Mouse (Mus musculus): ENCODE measurements around the gene Me1.

Me1 gene

GRCm38 (mm10) chr9:86707431-86707830 is 11.7 kb upstream of the Me1 start:
- DNase-seq = no peak

- no peak for DNase-seq
Measured at GRCm38 (mm10) chr9:86701844-86702243, 6.1 kb upstream of the Me1 start.

GRCm38 (mm10) chr9:86701264-86701663 is 5.5 kb upstream of the Me1 start:
- no peak for DNase-seq

GRCm38 (mm10) chr9:86695199-86695817 is 445 bp downstream of the Me1 start:
- peak; percentile 11 for DNase-seq

- no peak for DNase-seq
Measured at GRCm38 (mm10) chr9:86694644-86695043, 1.1 kb downstream of the Me1 start.

- no peak for DNase-seq
Measured at GRCm38 (mm10) chr9:86693935-86694334, 1.8 kb downstream of the Me1 start.

- no peak for DNase-seq
Measured at GRCm38 (mm10) chr9:86692676-86693075, 3.1 kb downstream of the Me1 start.

GRCm38 (mm10) chr9:86692251-86692650 is 3.5 kb downstream of the Me1 start:
- peak; percentile 13 for DNase-seq

- no peak for DNase-seq
Measured at GRCm38 (mm10) chr9:86691101-86691500, 4.7 kb downstream of the Me1 start.

GRCm38 (mm10) chr9:86683713-86684209 is 12.0 kb downstream of the Me1 start:
- DNase-seq = peak; percentile 24

GRCm38 (mm10) chr9:86682844-86683243 is 12.9 kb downstream of the Me1 start:
- no peak for DNase-seq

GRCm38 (mm10) chr9:86682278-86682677 is 13.5 kb downstream of the Me1 start:
- DNase-seq = no peak

GRCm38 (mm10) chr9:86680431-86680830 is 15.3 kb downstream of the Me1 start:
- DNase-seq = no peak

- DNase-seq = no peak
Measured at GRCm38 (mm10) chr9:86679843-86680417, 15.8 kb downstream of the Me1 start.

GRCm38 (mm10) chr9:86676246-86676645 is 19.5 kb downstream of the Me1 start:
- no peak for DNase-seq

GRCm38 (mm10) chr9:86675426-86675825 is 20.3 kb downstream of the Me1 start:
- peak; percentile 19 for DNase-seq

GRCm38 (mm10) chr9:86672907-86673472 is 22.8 kb downstream of the Me1 start:
- DNase-seq = no peak

GRCm38 (mm10) chr9:86668590-86669252 is 27.0 kb downstream of the Me1 start:
- no peak for DNase-seq

GRCm38 (mm10) chr9:86667138-86667750 is 28.5 kb downstream of the Me1 start:
- DNase-seq = no peak

- DNase-seq = no peak
Measured at GRCm38 (mm10) chr9:86661679-86662078, 34.1 kb downstream of the Me1 start.

- DNase-seq = no peak
Measured at GRCm38 (mm10) chr9:86661266-86661665, 34.5 kb downstream of the Me1 start.

GRCm38 (mm10) chr9:86660327-86660726 is 35.4 kb downstream of the Me1 start:
- DNase-seq = no peak

GRCm38 (mm10) chr9:86658347-86658746 is 37.4 kb downstream of the Me1 start:
- no peak for DNase-seq

Data from kidney, adult 11 months (tissue).